Mouse (Mus musculus) bone marrow, adult 2 months (tissue): ENCODE data around the gene Prkcg. TPM values are rescaled to one million over a fixed set of nuclear protein-coding genes. Genes with fewer than 3 reads are reported as not detected.

Experiments used
- H3K27ac ChIP-seq: fragments of 200-500 bp; 2 replicates; pipeline ENCODE4 v1.5.1; 2012; ENCODE audit warnings: low read depth, mild to moderate bottlenecking, control low read depth, inconsistent platforms, low read length; ENCODE audit not compliant: control insufficient read depth, poor library complexity, insufficient read depth
- H3K4me1 ChIP-seq: fragments of 200-500 bp; 2 replicates; pipeline ENCODE4 v1.6.1; 2011; ENCODE audit warnings: low read length; ENCODE audit not compliant: control insufficient read depth, insufficient read depth
- H3K4me3 ChIP-seq: fragments of 200-500 bp; replicated peaks from 2 replicates; pipeline ENCODE3; 2011; ENCODE audit warnings: mild to moderate bottlenecking, low read depth, low read length, control low read depth; ENCODE audit not compliant: control insufficient read depth
- CTCF ChIP-seq: fragments of 200-500 bp; IDR thresholded peaks from 2 replicates; pipeline ENCODE4 v1.5.1; 2011; ENCODE audit warnings: low read length, control low read depth; ENCODE audit not compliant: control insufficient read depth, insufficient read depth
- POLR2A ChIP-seq: fragments of 200-500 bp; IDR thresholded peaks from 2 replicates; pipeline ENCODE4 v1.6.1; 2011; ENCODE audit warnings: low read depth, mild to moderate bottlenecking, control low read depth, low read length, borderline replicate concordance; ENCODE audit not compliant: control insufficient read depth
- WGBS: fragments of 180-500 bp; shearing (Covaris S2); methylation state at CpG from one replicate; pipeline ENCODE4 v1.1.7; 2018; 5-methylcytosine and 5-hydroxymethylcytosine counted together
- polyA plus RNA-seq: library from polyadenylated mRNA; stranded (reverse); fragments of >200 nt; gene quantifications from 2 replicates; pipeline ENCODE4 v1.2.4, GENCODE M21; 2011; ENCODE audit warnings: low replicate concordance; ENCODE audit not compliant: missing spikeins, insufficient read depth, insufficient read length

Gene Prkcg
- polyA plus RNA-seq, 1 experiment, result 3.2 TPM

GRCm38 (mm10) chr7:3333542-3333941 is 44.6 kb downstream of the Prkcg start:
- 17% methylated on average over 5 of the region's 5 CpGs for WGBS
- no peaks in the 10 kb centered on the region for H3K4me1 ChIP-seq
- no peak overlapping the region for H3K4me3 ChIP-seq
- TF ChIP-seq POLR2A (no peak), CTCF (no peak)
- H3K27ac ChIP-seq, result no peak overlapping the region

GRCm38 (mm10) chr7:3336412-3336811 is 47.4 kb downstream of the Prkcg start:
- TF ChIP-seq POLR2A (no peak), CTCF (no peak)
- Histone ChIP-seq H3K27ac (no peak overlapping the region), H3K4me1 (no peaks in the 10 kb centered on the region), H3K4me3 (no peak overlapping the region)
- WGBS, result 63% methylated on average over 17 of the region's 17 CpGs

- WGBS, result 69% methylated on average over 11 of the region's 11 CpGs
- no peak overlapping the region for H3K4me3 ChIP-seq
- TF ChIP-seq POLR2A (no peak), CTCF (no peak)
- H3K4me1 ChIP-seq, result no peaks in the 10 kb centered on the region
- no peak overlapping the region for H3K27ac ChIP-seq
Observed at GRCm38 (mm10) chr7:3338286-3338935, 49.4 kb downstream of the Prkcg start.

GRCm38 (mm10) chr7:3339010-3339409 is 50.0 kb downstream of the Prkcg start:
- H3K4me1 ChIP-seq, result no peaks in the 10 kb centered on the region
- no peak overlapping the region for H3K27ac ChIP-seq
- TF ChIP-seq CTCF (no peak), POLR2A (no peak)
- no peak overlapping the region for H3K4me3 ChIP-seq
- 82% methylated on average over 11 of the region's 11 CpGs for WGBS

GRCm38 (mm10) chr7:3343861-3344260 is 54.9 kb downstream of the Prkcg start:
- Histone ChIP-seq H3K4me1 (no peaks in the 10 kb centered on the region), H3K27ac (no peak overlapping the region), H3K4me3 (no peak overlapping the region)
- no peak for TF ChIP-seq POLR2A
- no peak for TF ChIP-seq CTCF
- 54% methylated on average over 3 of the region's 3 CpGs for WGBS

GRCm38 (mm10) chr7:3345301-3345700 is 56.3 kb downstream of the Prkcg start:
- WGBS, result 77% methylated on average over 3 of the region's 3 CpGs
- no peaks in the 10 kb centered on the region for H3K4me1 ChIP-seq
- H3K27ac ChIP-seq, result no peak overlapping the region
- TF ChIP-seq CTCF (no peak), POLR2A (no peak)
- no peak overlapping the region for H3K4me3 ChIP-seq

GRCm38 (mm10) chr7:3347366-3348287 is 58.6 kb downstream of the Prkcg start:
- Histone ChIP-seq H3K27ac (no peak overlapping the region), H3K4me3 (no peak overlapping the region), H3K4me1 (no peaks in the 10 kb centered on the region)
- 80% methylated on average over 20 of the region's 20 CpGs for WGBS
- TF ChIP-seq CTCF (no peak), POLR2A (no peak)

GRCm38 (mm10) chr7:3348326-3348725 is 59.3 kb downstream of the Prkcg start:
- Histone ChIP-seq H3K27ac (no peak overlapping the region), H3K4me1 (no peaks in the 10 kb centered on the region), H3K4me3 (no peak overlapping the region)
- WGBS, result 72% methylated on average over 5 of the region's 5 CpGs
- TF ChIP-seq POLR2A, result no peak
- TF ChIP-seq CTCF, result no peak
